Mouse (Mus musculus) thymus, adult 2 months (tissue): Measurements from ENCODE around the gene Gm20388. TPM values are rescaled to one million over a fixed set of nuclear protein-coding genes. Genes with fewer than 3 reads are reported as not detected.

Experiments used
- DNase-seq: peaks from one replicate; pipeline ENCODE4 v3.0.0; 2021
- H3K27ac ChIP-seq: fragments of 200-500 bp; 2 replicates; pipeline ENCODE4 v1.5.1; 2012; ENCODE audit warnings: low read length, control low read depth; ENCODE audit not compliant: control insufficient read depth, insufficient read depth
- H3K27me3 ChIP-seq: fragments of 200-500 bp; 2 replicates; pipeline ENCODE4 v1.6.1; 2012; ENCODE audit warnings: mild to moderate bottlenecking, low read length, moderate library complexity, mixed read lengths; ENCODE audit not compliant: control insufficient read depth, insufficient read depth
- H3K36me3 ChIP-seq: fragments of 200-500 bp; 2 replicates; pipeline ENCODE4 v1.6.1; 2012; ENCODE audit warnings: mild to moderate bottlenecking, low read length, moderate library complexity; ENCODE audit not compliant: control insufficient read depth, insufficient read depth
- H3K4me1 ChIP-seq: fragments of 200-500 bp; replicated peaks from 2 replicates; pipeline ENCODE4 v1.6.1; 2012; ENCODE audit warnings: low read length; ENCODE audit not compliant: control insufficient read depth, insufficient read depth
- H3K4me3 ChIP-seq: fragments of 200-500 bp; 2 replicates; pipeline ENCODE4 v1.5.1; 2012; ENCODE audit warnings: mild to moderate bottlenecking, low read length, control low read depth, moderate library complexity; ENCODE audit not compliant: control insufficient read depth, insufficient read depth
- CTCF ChIP-seq: fragments of 200-500 bp; IDR thresholded peaks from 2 replicates; pipeline ENCODE4 v1.5.1; 2012; ENCODE audit warnings: mild to moderate bottlenecking, control low read depth, low read length, moderate library complexity, borderline replicate concordance; ENCODE audit not compliant: control insufficient read depth, poor library complexity, insufficient read depth; ENCODE audit errors: extremely low read depth
- POLR2A ChIP-seq: fragments of 200-500 bp; IDR thresholded peaks from 2 replicates; pipeline ENCODE4 v1.6.1; 2012; ENCODE audit warnings: mild to moderate bottlenecking, low read length, control low read depth, moderate library complexity; ENCODE audit not compliant: control insufficient read depth, poor library complexity, insufficient read depth; ENCODE audit errors: extremely low read depth
- WGBS: fragments of 180-500 bp; shearing (Covaris S2); methylation state at CpG from one replicate; pipeline ENCODE4 v1.1.7; 2018; 5-methylcytosine and 5-hydroxymethylcytosine counted together
- polyA plus RNA-seq: library from polyadenylated mRNA; depleted of rRNA; stranded (reverse); fragments of >200 nt; gene quantifications from 2 replicates; pipeline ENCODE4 v1.2.3, GENCODE M21; 2012

Gm20388 gene
- polyA plus RNA-seq, 1 experiment: 103 TPM

DNA sequence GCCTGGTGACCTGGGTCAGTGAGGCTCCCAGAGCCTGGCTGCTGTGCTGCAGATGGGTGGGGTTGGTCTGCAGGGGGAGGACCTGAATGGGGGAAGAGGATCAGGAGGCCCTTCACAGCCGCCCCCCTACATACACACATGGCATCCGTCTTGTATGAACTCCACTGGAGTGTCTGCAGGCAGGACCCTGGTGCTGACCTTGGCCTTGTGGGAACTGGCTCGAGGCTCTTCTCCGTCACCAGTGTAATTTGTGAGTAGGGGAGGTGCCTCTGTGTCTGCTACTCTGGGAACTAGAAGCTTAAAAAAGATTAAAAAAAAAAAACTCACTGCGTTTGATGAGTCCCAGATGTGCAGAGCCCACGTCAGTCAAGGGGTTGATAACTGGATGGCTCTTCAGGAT lies 83.9 kb downstream of the Gm20388 start:
- H3K27me3 ChIP-seq: no peaks in the 10 kb centered on the region
- H3K4me3 ChIP-seq: no peak overlapping the region
- no peak for TF ChIP-seq POLR2A
- TF ChIP-seq CTCF: no peak
- no peak for DNase-seq
- peaks cover 7% of the 10 kb centered on the region; the same call in 1 of the 2 replicates for H3K4me1 ChIP-seq
- no peak overlapping the region for H3K27ac ChIP-seq
- H3K36me3 ChIP-seq: no peaks in the 10 kb centered on the region
- WGBS: 88% methylated on average over 6 of the region's 6 CpGs

DNA sequence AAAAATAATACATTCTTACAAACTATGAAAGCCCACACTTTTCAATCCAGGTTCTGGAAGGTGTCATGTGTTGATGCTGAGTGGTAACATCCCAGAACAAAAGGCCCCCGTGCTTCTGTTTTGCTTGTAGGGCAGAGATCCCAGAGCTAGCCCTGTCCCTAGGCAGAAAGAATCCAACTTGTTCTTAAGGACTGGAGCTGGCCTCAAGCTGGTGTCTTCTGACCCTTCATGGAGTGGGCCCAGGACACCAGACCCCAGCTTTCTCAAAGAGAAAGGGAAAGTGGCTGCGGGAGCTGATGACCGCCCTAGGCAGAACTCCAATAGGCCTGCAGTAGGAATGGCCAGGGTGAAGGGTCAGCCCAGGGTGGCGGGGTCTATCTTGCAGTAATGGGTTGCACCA lies 86.6 kb downstream of the Gm20388 start:
- Histone ChIP-seq H3K4me1 (peaks cover 7% of the 10 kb centered on the region; the same call in 1 of the 2 replicates), H3K27ac (no peak overlapping the region), H3K4me3 (no peak overlapping the region), H3K36me3 (no peaks in the 10 kb centered on the region), H3K27me3 (no peaks in the 10 kb centered on the region)
- 95% methylated on average over 4 of the region's 4 CpGs for WGBS
- DNase-seq: no peak
- TF ChIP-seq POLR2A: no peak
- no peak for TF ChIP-seq CTCF

GRCm38 (mm10) chr8:120000461-120000860 lies 89.8 kb downstream of the Gm20388 start:
- Histone ChIP-seq H3K27ac (no peak overlapping the region), H3K4me1 (no peaks in the 10 kb centered on the region), H3K36me3 (no peaks in the 10 kb centered on the region), H3K4me3 (no peak overlapping the region), H3K27me3 (no peaks in the 10 kb centered on the region)
- TF ChIP-seq CTCF: no peak
- TF ChIP-seq POLR2A: no peak
- WGBS: 91% methylated on average over 8 of the region's 8 CpGs
- no peak for DNase-seq

- Histone ChIP-seq H3K36me3 (no peaks in the 10 kb centered on the region), H3K4me1 (no peaks in the 10 kb centered on the region), H3K27ac (no peak overlapping the region), H3K4me3 (no peak overlapping the region), H3K27me3 (no peaks in the 10 kb centered on the region)
- WGBS: 94% methylated on average over 7 of the region's 7 CpGs
- no peak for TF ChIP-seq POLR2A
- no peak for TF ChIP-seq CTCF
- DNase-seq: no peak
Observed at GRCm38 (mm10) chr8:120001712-120002111, 91.1 kb downstream of the Gm20388 start.

DNA sequence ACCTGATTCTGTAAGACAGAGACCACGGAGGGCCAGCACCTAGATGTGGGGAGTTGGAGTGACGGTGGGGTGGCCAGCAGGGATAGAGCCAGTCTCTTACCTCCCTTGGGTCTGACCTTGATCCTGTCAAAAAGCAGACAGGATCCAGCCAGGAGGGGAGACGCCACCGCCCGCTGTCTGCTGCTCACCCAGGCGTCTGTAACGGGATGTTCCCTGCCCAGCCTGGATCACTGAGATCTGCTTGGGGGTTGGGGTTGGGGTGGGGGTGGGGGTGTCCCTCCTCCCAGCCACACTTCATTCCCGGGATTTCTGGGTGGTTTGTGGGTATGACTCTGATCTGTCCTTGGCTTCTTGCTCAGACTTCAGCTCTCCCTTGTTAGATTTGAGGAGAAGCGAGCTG lies 91.7 kb downstream of the Gm20388 start:
- Histone ChIP-seq H3K36me3 (no peaks in the 10 kb centered on the region), H3K27me3 (no peaks in the 10 kb centered on the region), H3K4me1 (no peaks in the 10 kb centered on the region), H3K4me3 (no peak overlapping the region), H3K27ac (no peak overlapping the region)
- 91% methylated on average over 9 of the region's 9 CpGs for WGBS
- TF ChIP-seq POLR2A (no peak), CTCF (no peak)
- no peak for DNase-seq

GRCm38 (mm10) chr8:120004154-120004702 lies 93.6 kb downstream of the Gm20388 start:
- DNase-seq: no peak
- Histone ChIP-seq H3K27me3 (no peaks in the 10 kb centered on the region), H3K4me3 (no peak overlapping the region), H3K36me3 (no peaks in the 10 kb centered on the region), H3K27ac (no peak overlapping the region), H3K4me1 (peaks cover 2% of the 10 kb centered on the region; the same call in 1 of the 2 replicates)
- 91% methylated on average over 14 of the region's 14 CpGs for WGBS
- TF ChIP-seq CTCF (no peak), POLR2A (no peak)

DNA sequence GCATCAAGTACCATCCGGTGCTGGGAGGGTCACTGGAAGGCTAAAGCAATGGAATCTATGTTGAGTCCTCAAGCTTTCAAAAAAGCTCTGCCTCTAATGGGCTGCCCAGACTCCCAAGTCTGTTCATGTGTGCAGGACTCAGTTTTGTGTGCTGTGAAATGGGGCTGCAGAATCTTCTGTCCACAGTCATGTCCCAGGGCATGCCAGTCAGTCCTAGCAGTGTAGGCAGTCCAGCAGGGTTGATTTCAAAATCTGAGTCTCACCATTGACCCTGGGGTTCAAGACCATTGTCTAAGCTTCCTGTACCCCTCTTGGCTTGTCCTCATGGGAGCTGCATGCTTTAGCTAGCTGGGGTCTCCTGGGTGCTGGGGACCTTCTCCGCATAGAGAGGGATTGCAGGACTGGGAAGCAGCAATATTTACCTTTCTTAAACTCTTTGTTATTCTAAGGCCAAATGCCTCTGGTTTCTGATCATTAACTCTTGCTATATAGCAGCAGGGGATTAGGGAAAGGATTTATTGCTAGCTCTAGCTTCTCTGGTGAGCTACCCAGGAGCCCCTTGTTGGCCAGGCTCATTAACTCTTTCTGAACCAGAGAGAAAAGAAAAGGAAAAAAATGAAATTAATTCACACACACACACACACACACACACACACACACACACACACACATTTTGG lies 94.2 kb downstream of the Gm20388 start:
- H3K4me3 ChIP-seq: no peak overlapping the region
- no peak overlapping the region for H3K27ac ChIP-seq
- H3K4me1 ChIP-seq: peaks cover 2% of the 10 kb centered on the region; the same call in 1 of the 2 replicates
- no peak for TF ChIP-seq POLR2A
- TF ChIP-seq CTCF: no peak
- no peaks in the 10 kb centered on the region for H3K36me3 ChIP-seq
- WGBS: 93% methylated on average over 2 of the region's 2 CpGs
- no peak for DNase-seq
- H3K27me3 ChIP-seq: no peaks in the 10 kb centered on the region
